Mouse (Mus musculus) lung, postnatal 0 days (tissue): ENCODE data around the gene Gm10842.

Source experiments
- CTCF ChIP-seq: IDR thresholded peaks from 2 replicates; pipeline ENCODE4 v1.5.1; 2016; ENCODE audit warnings: antibody characterized with exemption, mild to moderate bottlenecking
- EP300 ChIP-seq: IDR thresholded peaks from 2 replicates; pipeline ENCODE4 v1.6.1; 2016; ENCODE audit warnings: antibody characterized with exemption, mild to moderate bottlenecking, control low read depth

DNA sequence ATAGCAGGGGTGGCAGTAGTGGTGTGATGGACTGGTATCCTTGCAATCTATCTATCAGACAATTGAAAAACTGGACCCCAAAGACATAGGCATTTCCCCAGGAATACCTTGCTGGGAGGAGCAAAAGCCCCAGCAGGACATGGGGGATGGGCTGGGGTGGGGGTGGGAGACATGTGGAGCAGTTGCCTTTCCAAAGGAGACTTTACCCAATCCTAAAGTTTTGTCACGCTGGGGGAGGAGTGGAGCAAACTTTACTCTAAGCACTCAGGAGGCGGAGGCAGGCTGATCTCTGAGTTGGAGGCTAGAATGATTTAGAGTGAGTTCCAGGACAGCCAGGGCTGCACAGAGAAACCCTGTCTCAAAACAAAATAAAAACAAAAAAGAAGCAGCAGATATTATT, 14.7 kb downstream of the Gm10842 start:
- no peak for TF ChIP-seq CTCF
- TF ChIP-seq EP300: no peak
